Mouse (Mus musculus) frontal cortex, postnatal 25 days (tissue): Measurements from ENCODE around the gene Sh3bp1.

ENCODE experiments used
- DNase-seq, 2 experiments: peaks; one replicate each; pipeline ENCODE4 v3.0.0; 2022; ENCODE audit warnings: low spot score in 2 of 2

Sh3bp1 gene

GRCm38 (mm10) chr15:78915660-78916017 lies 16.1 kb downstream of the Sh3bp1 start:
- peak in 1 of 2 experiments; percentile 53 for DNase-seq

- no peak for DNase-seq
Measured at GRCm38 (mm10) chr15:78916052-78916826, 16.7 kb downstream of the Sh3bp1 start.

- no peak for DNase-seq
Measured at GRCm38 (mm10) chr15:78918126-78918525, 18.6 kb downstream of the Sh3bp1 start.

GRCm38 (mm10) chr15:78919914-78920313 lies 20.3 kb downstream of the Sh3bp1 start:
- no peak for DNase-seq

GRCm38 (mm10) chr15:78922700-78923099 lies 23.1 kb downstream of the Sh3bp1 start:
- no peak for DNase-seq

- no peak for DNase-seq
Measured at GRCm38 (mm10) chr15:78923585-78923984, 24.0 kb downstream of the Sh3bp1 start.

GRCm38 (mm10) chr15:78925129-78925528 lies 25.6 kb downstream of the Sh3bp1 start:
- no peak for DNase-seq

GRCm38 (mm10) chr15:78926021-78926919 lies 26.7 kb downstream of the Sh3bp1 start, which contains the start of gene Lgals1:
Gene Lgals1 (plus strand): TSS chr15:78926725.
- DNase-seq = peak in 1 of 2 experiments; percentile 43

- DNase-seq = no peak
Measured at GRCm38 (mm10) chr15:78927021-78927787, 27.6 kb downstream of the Sh3bp1 start.

GRCm38 (mm10) chr15:78927788-78928457 lies 28.4 kb downstream of the Sh3bp1 start:
- no peak for DNase-seq

GRCm38 (mm10) chr15:78928539-78928938 lies 29.0 kb downstream of the Sh3bp1 start:
- DNase-seq = no peak

GRCm38 (mm10) chr15:78930192-78930706 lies 30.7 kb downstream of the Sh3bp1 start:
- DNase-seq = no peak

- no peak for DNase-seq
Measured at GRCm38 (mm10) chr15:78930801-78931426, 31.3 kb downstream of the Sh3bp1 start.

GRCm38 (mm10) chr15:78931577-78931976 lies 32.0 kb downstream of the Sh3bp1 start:
- DNase-seq = no peak

GRCm38 (mm10) chr15:78934784-78935320 lies 35.3 kb downstream of the Sh3bp1 start, which contains the start of gene Nol12:
Gene Nol12 (plus strand): TSS chr15:78934933.
- peak; percentile 84 to 87 for DNase-seq

- no peak for DNase-seq
Measured at GRCm38 (mm10) chr15:78936403-78936802, 36.8 kb downstream of the Sh3bp1 start.

- no peak for DNase-seq
Measured at GRCm38 (mm10) chr15:78937311-78937710, 37.7 kb downstream of the Sh3bp1 start.

- DNase-seq = no peak
Measured at GRCm38 (mm10) chr15:78937963-78938362, 38.4 kb downstream of the Sh3bp1 start.

GRCm38 (mm10) chr15:78940325-78940724 lies 40.8 kb downstream of the Sh3bp1 start:
- no peak for DNase-seq

- peak; percentile 65 to 71 for DNase-seq
Measured at GRCm38 (mm10) chr15:78942663-78943062, 43.1 kb downstream of the Sh3bp1 start.
